Mouse (Mus musculus): ENCODE results near the gene Gfra4. TPM values are rescaled to one million over a fixed set of nuclear protein-coding genes. Genes with fewer than 3 reads are reported as not detected.

Gfra4 gene
- 10 to 100 TPM in 1 of 4 experiments, 1 to 10 TPM in 3; 7.4 to 13.3 (median 9.0) TPM for total RNA-seq (2022)

DNA sequence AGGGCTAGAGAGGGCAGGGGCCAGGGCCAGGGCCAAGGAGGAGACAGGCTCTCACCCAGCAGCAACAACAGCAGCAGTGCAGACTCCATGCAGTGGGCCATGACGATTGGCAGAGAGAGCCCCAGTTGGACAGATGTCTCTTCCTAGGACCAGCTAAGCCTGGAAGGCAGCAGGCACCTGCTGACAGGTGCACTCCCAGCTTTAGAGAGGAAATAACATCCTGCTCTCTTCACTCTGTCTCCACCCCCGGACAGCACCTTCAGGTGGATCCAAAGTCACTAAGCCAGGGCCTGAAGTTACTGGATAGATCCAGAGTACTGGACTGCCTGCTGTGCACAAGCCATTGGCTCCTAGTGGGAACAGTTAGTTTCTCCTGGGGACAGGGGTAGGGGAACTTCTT lies at the start of gene Gfra4:
TSS of gene Gfra4 (minus strand) at position 101 of the 400 bp plus-strand sequence.
- DNase-seq (ENCODE audit: low spot score), result no peak

DNA sequence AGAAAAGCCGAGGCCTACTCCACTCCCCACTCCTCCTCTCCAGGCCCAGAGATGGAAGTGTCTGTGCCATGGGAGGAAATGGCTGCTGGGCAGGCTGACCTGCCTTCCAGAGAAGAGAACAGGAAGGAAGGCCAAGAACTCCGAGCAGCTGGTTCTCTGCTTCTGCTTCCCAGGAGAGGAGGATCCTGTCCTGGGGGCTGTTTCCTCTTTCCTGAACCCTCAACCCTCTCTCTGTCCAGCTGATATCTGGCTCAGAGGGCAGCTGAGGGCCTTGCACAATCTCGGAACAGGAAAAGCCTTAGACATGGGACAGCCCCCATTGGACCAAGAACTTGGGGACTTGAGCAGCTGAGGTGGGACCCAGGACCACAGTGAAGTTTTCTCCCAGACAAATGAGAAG lies 48.0 kb upstream of the Gfra4 start:
- peak; percentile 58 for DNase-seq (ENCODE audit: low spot score)

GRCm38 (mm10) chr2:131089634-131090033 lies 46.7 kb upstream of the Gfra4 start:
- DNase-seq (ENCODE audit: low spot score), result no peak

- no peak for DNase-seq (ENCODE audit: low spot score)
Observed at GRCm38 (mm10) chr2:131088581-131088980, 45.7 kb upstream of the Gfra4 start.

GRCm38 (mm10) chr2:131086667-131087390 lies 43.9 kb upstream of the Gfra4 start, which contains the start of gene Siglec1:
Gene Siglec1, minus strand, starts transcription at chr2:131086765.
- no peak for DNase-seq (ENCODE audit: low spot score)

GRCm38 (mm10) chr2:131084206-131084605 lies 41.3 kb upstream of the Gfra4 start:
- DNase-seq (ENCODE audit: low spot score), result no peak

- DNase-seq (ENCODE audit: low spot score), result no peak
Observed at GRCm38 (mm10) chr2:131080507-131080906, 37.6 kb upstream of the Gfra4 start.

GRCm38 (mm10) chr2:131072536-131072935 lies 29.6 kb upstream of the Gfra4 start:
- no peak for DNase-seq (ENCODE audit: low spot score)

GRCm38 (mm10) chr2:131067481-131067880 lies 24.6 kb upstream of the Gfra4 start:
- no peak for DNase-seq (ENCODE audit: low spot score)

DNA sequence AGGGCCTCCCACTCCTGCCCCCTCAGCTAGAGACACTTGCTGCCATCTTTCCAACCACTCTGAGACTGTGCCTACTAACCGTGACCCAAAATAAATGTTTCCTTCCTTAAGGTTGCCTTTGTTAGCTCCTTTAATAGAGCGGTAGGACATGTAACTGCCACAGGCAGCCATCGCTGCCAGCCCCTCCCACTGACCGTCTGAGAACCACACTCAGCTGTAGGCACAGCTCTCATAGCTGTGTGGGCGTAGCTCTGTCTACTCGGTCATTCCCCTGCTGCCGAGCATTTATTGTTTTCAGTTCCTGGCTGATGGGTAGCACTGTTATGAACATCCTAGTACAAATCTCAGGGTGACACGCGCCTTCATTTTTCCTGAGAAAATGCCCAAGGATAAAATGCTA lies 23.5 kb upstream of the Gfra4 start:
- DNase-seq (ENCODE audit: low spot score), result no peak

DNA sequence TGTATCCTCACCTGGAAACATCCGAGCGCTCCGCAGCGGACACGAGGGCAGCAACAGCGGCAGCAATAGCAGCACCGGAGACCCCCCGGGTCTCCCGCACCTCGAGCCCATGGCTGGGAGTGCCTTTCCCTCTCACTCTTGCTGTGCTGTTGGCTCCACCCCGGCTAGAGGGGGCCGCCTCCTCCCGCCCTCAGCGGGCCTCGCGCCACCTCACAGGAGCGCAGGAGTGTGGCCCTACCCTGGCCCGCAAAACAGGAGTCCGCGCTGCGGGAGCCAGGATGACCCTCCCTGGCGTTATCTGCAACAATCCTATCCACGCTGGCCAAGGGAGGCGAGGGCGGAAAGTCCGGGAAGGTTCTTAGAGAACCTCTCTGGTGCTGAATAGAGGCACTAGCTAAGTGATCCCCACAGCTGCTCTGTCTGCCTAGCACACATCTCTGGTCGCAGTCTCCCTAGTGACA lies 20.5 kb upstream of the Gfra4 start, which contains the start of gene Adam33:
TSS of gene Adam33 (minus strand) at position 411 of the 461 bp plus-strand sequence.
- no peak for DNase-seq (ENCODE audit: low spot score)

DNA sequence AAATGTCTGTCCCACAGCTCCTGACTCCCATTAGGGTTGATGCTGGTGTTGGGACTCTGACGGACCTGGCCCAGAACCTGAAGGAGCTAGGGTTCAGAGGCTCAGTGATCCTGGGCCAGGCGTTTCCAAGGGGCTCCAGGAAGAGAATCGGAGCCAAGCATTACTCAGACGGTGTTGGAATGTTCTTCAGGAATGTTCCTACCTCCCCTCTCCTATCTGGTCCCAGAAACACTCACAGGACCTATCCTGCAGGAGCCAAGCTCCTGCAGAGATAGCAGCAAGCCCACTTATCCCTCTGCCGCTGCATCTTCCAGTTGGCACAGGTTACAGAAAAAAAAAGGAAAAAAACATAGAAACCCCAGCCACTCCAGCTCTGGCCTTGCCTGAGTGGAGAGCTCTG lies 18.7 kb upstream of the Gfra4 start:
- DNase-seq (ENCODE audit: low spot score), result no peak

GRCm38 (mm10) chr2:131060784-131061183 lies 17.9 kb upstream of the Gfra4 start:
- DNase-seq (ENCODE audit: low spot score), result no peak

- DNase-seq (ENCODE audit: low spot score), result peak; percentile 39
Observed at GRCm38 (mm10) chr2:131059781-131060540, 17.1 kb upstream of the Gfra4 start.

DNA sequence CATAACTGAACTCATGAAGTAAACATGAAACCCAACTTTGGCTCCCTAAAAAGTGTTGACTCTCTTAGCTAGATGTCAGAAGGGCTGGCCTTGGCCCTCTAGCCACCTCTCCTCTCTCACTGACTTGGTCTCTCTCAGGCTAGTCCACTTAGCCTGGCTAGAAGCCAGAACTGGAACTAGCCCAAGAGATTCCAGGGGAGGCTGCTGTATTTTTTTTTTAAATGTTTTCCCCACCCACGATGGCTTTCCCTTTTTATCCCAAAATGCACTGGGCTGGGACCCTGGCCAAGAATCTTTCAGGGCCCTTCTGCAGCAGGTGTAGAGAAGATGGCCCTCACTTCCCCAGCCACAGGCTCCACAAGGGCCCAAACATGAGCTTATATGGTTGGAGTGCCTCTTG lies 16.5 kb upstream of the Gfra4 start:
- peak; percentile 81 for DNase-seq (ENCODE audit: low spot score)

GRCm38 (mm10) chr2:131058672-131059071 lies 15.8 kb upstream of the Gfra4 start:
- DNase-seq (ENCODE audit: low spot score), result no peak

DNA sequence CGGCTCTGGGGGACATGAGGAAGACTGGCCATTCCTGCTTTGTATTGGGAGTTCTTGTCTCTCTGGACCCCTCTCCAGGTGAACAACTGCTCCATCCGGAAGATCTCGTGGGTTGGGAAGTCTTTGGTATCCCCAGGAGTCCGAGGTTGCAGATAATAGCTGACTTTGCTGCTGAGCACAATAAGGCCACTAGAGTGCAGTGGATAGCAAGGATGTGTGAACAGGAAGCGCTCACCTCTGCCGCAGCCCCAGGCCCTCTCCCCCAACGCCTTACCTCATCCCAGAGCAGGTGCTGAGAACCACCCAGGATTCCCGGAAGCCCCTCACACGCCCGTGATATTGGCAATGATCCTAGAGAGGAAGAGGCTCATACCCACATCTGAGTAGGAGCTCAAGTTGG lies 13.3 kb upstream of the Gfra4 start:
- no peak for DNase-seq (ENCODE audit: low spot score)

DNA sequence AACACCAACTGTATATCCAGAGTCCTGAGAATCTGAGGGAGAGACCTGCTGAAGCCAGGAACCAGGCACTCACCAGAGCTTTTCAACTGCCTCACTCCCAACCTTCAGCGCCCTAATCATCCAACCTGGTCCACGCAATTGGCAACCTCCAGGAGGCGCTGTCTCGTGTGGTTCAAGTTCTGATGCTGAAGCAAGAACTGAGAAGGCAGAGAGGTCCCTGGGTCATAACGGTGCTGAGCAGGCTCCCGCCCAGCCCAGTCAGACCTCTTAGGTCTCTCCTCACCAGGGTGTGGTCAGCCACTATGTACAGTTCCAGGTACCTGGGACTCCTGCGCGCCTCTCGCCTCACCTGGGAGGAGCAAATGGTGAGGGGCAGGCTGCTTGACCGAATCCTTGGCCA lies 12.7 kb upstream of the Gfra4 start:
- DNase-seq (ENCODE audit: low spot score), result peak; percentile 50

GRCm38 (mm10) chr2:131054646-131055264 lies 11.9 kb upstream of the Gfra4 start:
- DNase-seq (ENCODE audit: low spot score), result no peak

- no peak for DNase-seq (ENCODE audit: low spot score)
Observed at GRCm38 (mm10) chr2:131053851-131054645, 11.2 kb upstream of the Gfra4 start.

DNA sequence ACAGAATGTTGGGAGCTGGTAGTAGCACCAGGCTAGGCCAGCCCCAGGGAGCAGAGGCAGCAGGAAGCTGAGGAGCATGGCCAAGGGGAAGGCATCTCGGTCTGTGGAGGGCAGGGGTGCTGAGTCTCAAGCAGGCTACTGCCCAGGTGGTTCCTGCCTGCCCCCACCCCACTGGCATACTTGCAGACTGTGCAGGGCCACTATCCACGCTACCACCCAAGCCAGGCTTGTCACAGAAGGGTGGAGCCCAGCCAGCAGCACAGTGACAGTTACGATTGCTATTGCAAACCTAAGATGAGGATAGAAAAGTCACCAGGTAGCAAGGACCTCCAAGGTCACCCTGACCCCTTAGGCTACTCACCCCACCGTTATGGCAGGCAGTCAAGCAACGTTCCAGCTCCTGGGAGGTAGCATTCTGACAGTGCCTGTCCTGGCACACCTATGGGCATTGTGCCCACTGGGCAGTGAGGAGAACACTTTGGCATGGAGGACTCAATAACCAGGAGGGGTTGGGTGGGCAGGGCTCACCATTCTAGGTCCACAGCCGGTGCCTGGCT lies 10.1 kb upstream of the Gfra4 start:
- no peak for DNase-seq (ENCODE audit: low spot score)
